Mouse (Mus musculus) kidney, postnatal 25 days (tissue): ENCODE measurements around the gene Abl2.
"Not testable (repeated sequence)": the region's sequence is repeated elsewhere in the genome, so short reads cannot be mapped to it uniquely, and the experiment has no call there.

Experiments used
- DNase-seq, 2 experiments: peaks; one replicate each; pipeline ENCODE4 v3.0.0; 2021; ENCODE audit warnings: mixed read lengths in 2 of 2

Gene Abl2

DNA sequence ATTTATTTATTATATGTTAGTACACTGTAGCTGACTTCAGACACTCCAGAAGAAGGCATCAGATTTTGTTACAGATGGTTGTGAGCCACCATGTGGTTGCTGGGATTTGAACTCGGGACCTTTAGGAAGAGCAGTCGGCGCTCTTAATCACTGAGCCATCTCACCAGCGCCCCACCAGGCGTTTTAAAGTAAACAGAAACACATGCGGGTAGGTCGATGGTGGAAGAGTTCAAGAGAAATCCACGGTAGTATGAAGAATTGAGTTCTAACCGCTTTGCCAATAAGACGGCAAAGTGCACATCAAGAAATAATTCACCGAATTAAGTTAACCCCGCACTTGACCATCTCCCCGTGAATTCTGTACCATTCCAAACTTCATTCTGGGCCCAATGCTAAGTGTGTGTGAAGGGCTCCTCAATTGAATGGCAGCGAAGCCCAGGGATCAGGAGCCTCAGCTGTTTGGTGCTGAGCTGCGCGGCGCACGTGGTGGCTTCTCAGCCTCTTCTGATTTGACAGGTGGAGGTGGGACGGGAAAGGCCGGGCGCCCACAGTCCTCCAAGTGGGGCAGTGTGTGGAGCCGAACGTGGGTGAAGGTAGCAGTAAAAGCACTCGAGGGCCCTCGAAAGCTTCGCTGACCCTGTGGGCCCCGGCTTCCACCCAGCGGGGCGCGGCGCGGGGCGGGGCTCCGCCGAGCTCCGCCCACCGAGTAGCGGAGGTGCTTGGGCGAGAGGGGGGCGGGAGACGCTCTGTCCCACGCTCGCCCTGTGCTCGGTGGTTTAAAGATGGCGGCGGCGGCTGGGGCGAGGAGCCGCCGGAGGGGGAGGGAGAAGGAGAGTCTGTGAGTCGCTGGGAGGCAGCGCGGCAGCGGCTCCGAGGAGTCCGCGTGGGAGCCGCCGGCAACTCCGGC is at the start of gene Abl2:
Abl2 (plus strand) TSS at position 763 of the 907 bp plus-strand sequence.
- peak; percentile 88 to 94 for DNase-seq

- DNase-seq: no peak
Observed at GRCm38 (mm10) chr1:156520136-156520780, 38.3 kb upstream of the Abl2 start.

DNA sequence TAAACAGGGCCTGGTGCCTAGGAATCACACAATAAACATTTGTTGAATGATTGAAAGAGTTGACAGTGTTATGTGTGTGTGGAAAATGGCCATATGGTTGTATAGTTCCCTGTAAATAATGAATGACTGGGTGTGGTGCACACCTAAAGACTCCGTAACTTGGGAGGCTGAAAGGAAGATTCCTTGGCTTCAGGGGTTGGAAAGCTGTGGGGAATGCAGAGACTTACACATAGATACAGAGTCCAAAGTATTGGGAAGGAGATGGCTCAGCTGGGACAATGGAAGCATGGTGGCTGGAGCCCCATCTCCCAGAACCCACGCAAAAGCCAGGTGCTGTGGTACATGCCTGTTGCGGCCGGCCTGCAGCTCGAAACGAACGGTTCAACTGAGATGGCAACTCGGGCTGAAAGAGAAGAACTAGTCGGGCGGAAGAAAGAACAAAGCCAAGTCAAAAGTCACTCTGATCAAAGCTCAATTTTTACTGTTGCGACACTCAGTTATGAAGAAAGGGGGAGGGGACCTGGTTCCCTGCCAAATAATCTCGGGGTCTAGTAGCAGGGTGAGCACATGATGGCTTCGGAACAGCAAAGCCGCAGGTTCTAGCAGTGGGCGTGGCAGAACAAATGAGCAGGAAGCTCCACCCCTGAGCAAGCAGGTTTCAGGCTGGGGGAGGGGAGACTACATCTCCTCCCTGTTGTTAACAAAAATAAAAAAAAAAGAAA is 36.6 kb upstream of the Abl2 start:
- DNase-seq: peak; percentile 81 to 82

DNA sequence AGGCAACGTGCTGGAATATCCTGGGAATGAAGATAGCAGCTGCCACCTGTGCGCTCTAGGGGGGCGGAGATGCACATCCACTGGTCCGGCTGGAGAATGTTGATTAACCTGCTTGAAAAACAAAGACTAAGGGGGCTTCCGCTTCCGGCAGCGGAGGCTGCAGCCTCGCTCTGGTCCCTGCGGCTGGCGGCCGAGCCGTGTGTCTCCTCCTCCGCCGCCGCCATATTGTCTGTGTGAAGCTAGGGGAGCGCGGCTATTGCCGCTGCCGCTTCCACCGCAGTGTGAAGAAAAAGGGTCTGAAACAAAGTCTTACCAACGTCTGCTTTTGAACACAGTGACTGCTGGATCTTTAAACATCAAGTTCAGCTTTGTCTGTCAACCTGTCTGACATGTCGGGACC is 34.7 kb upstream of the Abl2 start, which contains the start of gene Gm10031:
Gm10031 (plus strand) TSS at position 171 of the 400 bp plus-strand sequence.
- not testable (repeated sequence) for DNase-seq

DNA sequence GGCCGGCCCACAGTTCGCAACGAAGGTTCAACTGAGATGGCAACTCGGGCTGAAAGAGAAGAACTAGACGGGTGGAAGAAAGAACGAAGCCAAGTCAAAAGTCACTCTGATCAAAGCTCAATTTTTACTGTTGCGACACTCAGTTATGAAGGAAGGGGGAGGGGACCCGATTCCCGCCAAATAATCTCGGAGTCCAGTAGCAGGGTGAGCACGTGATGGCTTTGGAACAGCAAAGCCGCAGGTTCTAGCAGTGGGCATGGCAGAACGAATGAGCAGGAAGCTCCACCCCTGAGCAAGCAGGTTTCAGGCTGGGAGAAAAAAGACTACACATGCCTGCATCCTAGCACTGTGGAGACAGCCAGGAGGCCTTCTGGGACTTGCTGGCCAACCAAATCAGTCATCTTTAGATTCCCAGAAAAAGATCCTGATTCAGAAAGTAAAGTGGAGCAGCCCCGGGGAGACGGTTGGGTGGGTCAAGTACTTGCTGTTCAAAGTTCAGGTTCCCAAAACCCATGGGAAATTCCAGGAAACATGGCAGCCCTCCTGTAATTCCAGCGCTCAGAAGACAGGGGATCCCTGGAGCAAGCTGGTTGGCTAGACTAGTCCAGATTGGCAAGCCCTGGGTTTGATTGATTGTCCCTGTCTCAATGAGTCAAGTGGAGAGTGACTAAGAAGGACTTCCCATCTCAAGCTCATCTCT is 26.0 kb upstream of the Abl2 start:
- not testable (repeated sequence) for DNase-seq

DNA sequence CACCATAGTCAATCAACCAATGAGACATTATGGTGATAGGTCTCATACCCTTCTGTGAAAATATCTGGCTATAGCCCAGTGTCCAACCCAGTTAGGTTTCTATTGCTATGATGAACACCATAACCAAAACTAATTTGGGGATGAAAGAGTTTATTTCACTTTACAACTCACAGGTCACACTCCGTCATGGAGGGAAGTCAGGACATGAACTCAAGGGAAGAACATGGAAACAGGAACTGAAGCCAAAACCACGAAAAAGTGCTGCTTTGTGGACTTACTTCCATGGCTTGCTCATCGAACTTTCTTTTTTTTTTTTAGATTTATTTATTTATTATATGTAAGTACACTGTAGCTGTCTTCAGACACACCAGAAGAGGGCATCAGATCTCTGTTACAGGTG is 25.1 kb upstream of the Abl2 start:
- DNase-seq: no peak

DNA sequence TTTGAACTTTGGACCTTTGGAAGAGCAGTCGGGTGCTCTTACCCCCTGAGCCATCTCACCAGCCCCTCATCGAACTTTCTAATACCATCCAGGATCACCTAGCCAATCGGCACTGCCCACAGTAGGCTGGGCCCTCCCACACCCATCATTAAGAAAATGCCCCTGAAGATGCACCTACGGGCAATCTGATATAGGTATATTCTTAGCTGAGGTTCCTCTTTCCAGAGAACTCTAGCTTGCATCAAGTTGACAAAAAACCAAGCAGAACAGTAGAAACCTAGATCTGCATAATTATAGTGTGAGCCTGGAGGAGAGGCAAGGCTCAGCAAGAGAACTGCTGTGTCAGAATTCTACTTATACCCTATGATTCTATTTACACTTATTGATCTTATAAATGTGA is 24.7 kb upstream of the Abl2 start:
- DNase-seq: no peak

GRCm38 (mm10) chr1:156537031-156537430 is 21.6 kb upstream of the Abl2 start:
- no peak for DNase-seq

DNA sequence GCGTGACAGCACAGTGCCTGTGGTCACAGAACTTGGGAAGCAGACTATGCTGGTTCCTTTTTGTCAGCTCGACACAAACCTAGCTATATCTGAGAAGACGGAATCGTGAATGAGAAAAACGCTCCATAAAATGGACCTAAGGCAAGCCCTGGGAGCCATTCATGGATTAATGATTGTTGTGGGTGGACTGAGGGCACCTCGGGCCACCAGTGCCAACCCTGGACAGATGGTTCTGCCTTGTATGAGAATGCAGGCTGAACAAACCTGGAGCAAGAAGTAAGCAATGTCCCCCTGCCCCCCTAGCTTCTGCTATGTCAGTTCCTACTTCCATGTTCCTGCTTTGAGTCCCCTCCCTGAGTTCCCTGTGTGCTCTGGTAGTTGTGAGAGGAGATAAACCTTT is 20.9 kb upstream of the Abl2 start:
- peak; percentile 45 to 60 for DNase-seq

DNA sequence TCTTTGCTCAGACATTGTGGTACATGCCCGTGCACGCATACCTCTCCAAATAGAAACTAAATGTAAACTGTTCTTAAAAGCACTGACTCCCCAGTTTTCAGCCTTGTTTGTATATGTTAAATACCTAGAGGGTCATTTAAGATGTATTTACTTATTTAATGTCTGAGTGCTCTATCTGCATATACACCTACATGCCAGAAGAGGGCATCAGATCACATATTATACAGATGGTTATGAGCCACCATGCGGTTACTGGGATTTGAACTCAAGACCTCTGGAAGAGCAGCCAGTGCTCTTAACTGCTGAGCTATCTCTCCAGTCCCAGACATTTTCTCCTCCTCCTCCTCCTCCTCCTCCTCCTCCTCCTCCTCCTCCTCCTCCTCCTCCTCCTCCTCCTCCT is 20.2 kb upstream of the Abl2 start:
- DNase-seq: no peak

- peak; percentile 43 to 50 for DNase-seq
Observed at GRCm38 (mm10) chr1:156539787-156540560, 18.6 kb upstream of the Abl2 start.

DNA sequence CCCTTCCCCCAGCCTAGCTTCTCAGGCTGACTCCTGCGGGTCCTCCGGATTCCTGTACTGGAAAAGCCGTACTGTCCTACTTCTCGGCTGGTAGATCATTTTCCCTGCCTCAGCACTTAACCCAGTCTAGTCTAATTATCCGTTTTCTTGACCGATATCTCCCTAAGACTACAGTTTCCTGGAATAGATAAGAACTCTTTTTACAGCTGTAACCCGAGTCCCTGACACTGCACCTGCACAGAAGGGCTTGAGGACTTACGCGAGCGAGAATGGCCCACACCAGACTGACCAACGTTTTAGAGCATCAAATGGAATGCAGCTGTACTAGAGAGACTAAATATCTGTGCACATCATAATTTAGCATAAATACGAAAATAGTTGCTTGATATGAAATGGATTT is 14.6 kb upstream of the Abl2 start:
- DNase-seq: no peak

DNA sequence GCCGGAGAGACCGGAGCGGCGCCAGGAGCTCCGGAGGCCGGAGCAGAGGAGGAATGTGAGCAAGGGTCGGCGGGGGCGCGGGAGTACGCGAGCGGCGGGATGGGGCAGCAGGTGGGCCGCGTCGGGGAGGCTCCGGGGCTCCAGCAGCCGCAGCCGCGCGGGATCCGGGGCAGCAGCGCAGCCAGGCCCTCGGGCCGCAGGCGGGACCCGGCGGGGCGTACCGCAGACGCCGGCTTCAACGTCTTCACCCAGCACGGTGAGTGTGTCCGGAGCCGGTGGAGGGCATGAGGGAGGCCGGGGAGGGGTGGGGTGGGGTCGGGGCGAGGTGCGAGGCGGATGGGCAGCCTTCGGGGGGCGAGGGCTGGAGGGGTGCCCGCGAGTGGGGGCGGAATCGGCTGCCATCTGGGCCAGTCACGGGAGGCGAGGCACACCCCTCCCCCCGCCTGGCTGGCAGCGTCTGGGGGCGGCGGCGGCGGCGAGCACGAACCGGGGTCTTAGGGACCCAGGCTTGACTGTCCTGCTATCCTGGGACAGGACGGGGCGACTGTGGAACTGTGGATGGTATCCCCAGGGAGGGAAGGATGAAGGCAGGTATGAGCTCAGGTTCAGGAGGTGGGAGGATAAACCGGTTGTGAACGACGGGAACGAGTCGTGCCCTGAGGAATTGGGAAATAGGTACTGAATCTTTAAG is 509 bp downstream of the Abl2 start:
- DNase-seq: peak; percentile 49 to 64

GRCm38 (mm10) chr1:156559641-156560020 is 1.0 kb downstream of the Abl2 start:
- DNase-seq: no peak

DNA sequence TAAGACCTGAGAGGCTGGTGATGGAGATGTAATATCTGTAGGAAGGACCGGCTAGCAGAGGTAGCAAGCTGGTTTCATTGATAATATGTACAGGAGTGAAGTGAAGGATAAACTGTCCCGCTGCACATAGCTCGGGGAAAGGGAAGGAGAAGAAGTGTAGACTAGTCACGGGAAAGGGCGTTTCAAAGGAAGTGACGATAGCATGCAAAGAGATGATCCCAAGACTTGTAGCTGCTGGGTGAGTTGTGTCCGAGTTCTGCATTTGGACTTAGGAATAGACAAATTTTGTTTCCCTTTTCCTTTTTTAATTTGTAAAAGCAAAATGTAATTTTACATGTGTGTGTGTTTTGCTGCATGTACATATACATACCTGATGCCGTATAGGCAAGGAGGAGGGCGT is 1.9 kb downstream of the Abl2 start:
- no peak for DNase-seq

GRCm38 (mm10) chr1:156565328-156565727 is 6.7 kb downstream of the Abl2 start:
- no peak for DNase-seq

- DNase-seq: peak in 1 of 2 experiments; percentile 36
Observed at GRCm38 (mm10) chr1:156566132-156566531, 7.5 kb downstream of the Abl2 start.

DNA sequence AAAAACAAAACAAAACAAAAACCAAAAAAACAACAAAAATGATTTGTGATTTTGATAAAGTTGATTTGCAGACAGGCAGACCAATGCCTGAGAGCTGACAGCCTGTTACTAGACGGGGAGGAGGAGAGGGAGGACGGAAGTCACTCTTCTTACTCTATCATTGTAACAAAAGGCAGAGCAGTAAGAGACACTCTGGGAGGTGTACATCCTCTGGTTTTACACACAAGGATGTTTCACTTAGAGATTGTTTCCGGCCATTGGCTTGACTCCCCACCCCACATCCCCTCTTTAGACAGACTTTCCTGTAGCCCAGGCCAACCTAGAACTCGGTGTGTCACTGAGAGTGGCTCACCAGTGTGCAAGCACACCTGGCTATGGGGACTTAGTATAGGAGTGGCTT is 11.0 kb downstream of the Abl2 start:
- DNase-seq: no peak

DNA sequence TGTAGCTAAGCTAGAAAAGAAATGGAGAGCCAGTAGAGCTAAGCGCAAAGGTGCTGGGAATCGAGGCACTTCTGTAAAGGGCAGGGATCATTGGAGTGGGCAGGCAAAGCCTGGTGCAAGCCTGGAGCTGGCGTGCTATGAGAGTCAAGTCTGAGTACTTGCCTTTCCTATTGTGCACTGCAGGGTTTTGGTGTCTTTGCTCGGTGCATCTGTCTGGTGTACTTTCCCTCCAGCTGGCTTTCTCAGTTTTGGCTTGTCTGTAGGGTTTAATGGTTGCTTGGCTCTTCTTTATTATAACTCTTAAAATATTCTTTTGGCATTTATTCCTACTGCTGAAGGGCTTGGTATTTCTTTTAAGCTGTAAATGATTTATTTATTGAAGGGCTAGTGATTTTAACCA is 14.4 kb downstream of the Abl2 start:
- no peak for DNase-seq

GRCm38 (mm10) chr1:156581149-156581548 is 22.6 kb downstream of the Abl2 start:
- no peak for DNase-seq

DNA sequence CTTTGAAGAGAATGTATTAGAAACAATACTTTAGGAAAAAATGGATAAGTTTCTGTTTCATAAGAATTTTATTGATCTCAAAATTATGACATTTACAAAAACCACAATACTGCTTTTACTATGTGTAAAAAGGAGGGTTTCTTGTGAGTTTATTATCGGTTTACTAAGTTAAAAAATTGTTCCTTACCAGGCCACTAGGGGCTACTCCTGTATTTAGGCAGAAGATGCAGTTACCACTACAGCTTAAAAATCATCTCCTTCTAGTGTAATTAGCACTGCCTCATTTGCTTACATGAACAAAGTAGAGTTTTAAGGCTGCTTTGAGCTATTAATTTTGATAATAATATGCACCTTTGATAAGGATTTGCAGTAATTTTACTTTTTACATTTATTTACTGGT is 25.6 kb downstream of the Abl2 start:
- DNase-seq: no peak
